Mouse (Mus musculus): ENCODE data around the gene Msrb3. TPM values are rescaled to one million over a fixed set of nuclear protein-coding genes. Genes with fewer than 3 reads are reported as not detected.

The Msrb3 gene
- polyA plus RNA-seq, 1 experiment from 2014 or later, result 1.7 TPM

DNA sequence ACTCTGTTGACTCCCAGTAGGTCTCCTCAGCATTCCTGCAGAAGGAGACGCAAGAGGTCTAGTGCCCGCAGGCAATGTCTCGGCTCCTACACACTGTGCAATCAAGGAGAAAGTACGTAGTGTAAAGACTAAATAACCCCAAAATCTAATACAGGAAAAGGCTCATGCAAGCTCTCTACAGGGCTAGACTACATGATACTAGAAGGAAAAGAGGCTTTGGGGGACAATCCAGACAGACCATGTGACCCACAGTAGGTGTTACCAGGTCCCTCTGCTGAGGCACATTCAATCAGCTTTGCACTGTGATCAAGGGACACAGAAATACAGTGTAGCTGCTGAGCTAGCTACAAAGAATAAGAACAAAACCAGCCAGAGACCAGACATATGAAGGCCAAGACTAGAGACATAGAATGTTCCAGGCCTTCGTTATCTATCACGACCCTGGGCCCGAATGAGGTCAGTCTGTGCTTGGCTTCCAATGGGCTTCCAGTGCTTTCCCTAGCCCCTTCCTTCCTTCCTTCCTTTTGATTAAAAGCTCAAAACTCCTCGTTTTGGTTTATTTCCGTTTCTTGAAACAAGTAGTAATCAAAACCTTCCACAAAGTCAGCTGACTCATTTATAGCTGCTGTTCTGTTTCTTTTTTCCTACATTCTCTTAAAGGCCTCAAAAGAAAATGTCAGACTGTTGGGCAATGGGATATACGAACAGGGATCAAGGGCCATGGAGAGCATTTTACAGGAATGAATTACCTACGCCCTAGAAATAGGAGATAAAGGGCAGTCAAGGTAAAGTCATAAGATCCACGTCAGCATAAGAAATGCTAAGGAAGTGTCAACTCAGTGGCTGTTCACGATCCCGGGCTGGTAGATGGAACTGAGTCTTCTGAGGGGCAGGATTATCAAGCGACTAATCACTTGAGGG is 3.7 kb downstream of the Msrb3 start:
- Histone ChIP-seq H3K27ac (replicated peaks) (no peak overlapping the region), H3K9me3 (no peaks in the 10 kb centered on the region), H3K4me3 (no peak overlapping the region), H3K36me3 (no peaks in the 10 kb centered on the region), H3K27me3 (peaks cover 22% of the 10 kb centered on the region; the same call in 1 of the 2 replicates), H3K4me1 (peaks cover 20% of the 10 kb centered on the region), H3K4me2 (replicated peaks) (no peak overlapping the region), H3K9ac (replicated peaks) (no peak overlapping the region)
- no peak for ATAC-seq (replicated peaks)
- 82% methylated on average over 15 of the region's 15 CpGs for WGBS

DNA sequence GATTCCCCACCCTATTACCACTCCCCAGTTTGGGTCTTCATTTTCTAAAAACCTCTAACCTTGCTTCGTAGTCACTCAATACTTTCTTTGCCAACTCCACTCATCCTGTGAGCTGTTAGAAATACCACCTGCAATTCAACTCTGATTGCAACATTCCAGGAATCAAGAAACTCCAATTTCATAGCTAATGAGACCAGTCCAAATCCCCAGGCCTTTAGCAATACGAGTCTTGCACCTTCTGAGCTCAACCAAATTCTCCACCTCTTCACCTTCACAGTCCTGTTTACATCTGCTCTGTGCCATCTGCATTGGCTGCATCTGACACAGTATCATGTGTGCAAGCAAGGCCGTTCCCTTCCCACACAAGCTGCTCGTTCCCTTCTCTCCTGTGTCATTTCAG is 5.0 kb downstream of the Msrb3 start:
- ATAC-seq (replicated peaks), result no peak
- no peaks in the 10 kb centered on the region for H3K36me3 ChIP-seq
- 82% methylated on average over 4 of the region's 4 CpGs for WGBS
- peaks cover 19% of the 10 kb centered on the region; the same call in 1 of the 2 replicates for H3K27me3 ChIP-seq
- H3K9ac ChIP-seq (replicated peaks), result no peak overlapping the region
- no peak overlapping the region for H3K4me2 ChIP-seq (replicated peaks)
- no peak overlapping the region for H3K27ac ChIP-seq (replicated peaks)
- no peak overlapping the region for H3K4me3 ChIP-seq
- H3K9me3 ChIP-seq, result no peaks in the 10 kb centered on the region
- H3K4me1 ChIP-seq, result peaks cover 9% of the 10 kb centered on the region

DNA sequence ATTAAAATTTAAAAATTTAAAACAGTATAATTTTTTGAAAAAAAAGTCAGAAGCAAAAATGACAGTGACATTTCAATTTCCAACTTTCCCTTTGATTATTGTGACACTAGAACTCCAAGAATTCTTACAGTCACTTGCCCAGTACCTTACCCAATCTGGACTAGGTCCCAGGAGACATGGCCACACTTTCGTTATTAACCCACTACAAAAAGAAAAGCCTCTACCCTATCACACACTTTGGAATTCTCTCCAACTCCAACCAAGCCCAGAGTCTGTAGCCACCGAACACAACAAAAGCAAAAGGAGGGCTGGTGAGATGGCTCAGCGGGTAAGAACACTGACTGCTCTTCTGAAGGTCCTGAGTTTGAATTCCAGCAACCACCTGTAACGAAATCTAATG is 7.8 kb downstream of the Msrb3 start:
- no peaks in the 10 kb centered on the region for H3K36me3 ChIP-seq
- H3K9ac ChIP-seq (replicated peaks), result no peak overlapping the region
- no peak overlapping the region for H3K27ac ChIP-seq (replicated peaks)
- H3K9me3 ChIP-seq, result no peaks in the 10 kb centered on the region
- no peak overlapping the region for H3K4me3 ChIP-seq
- no peaks in the 10 kb centered on the region for H3K4me1 ChIP-seq
- no peak for ATAC-seq (replicated peaks)
- H3K4me2 ChIP-seq (replicated peaks), result no peak overlapping the region
- peaks cover 5% of the 10 kb centered on the region; the same call in 1 of the 2 replicates for H3K27me3 ChIP-seq
- 97% methylated on average over 4 of the region's 4 CpGs for WGBS

- Histone ChIP-seq H3K4me2 (replicated peaks) (no peak overlapping the region), H3K9ac (replicated peaks) (no peak overlapping the region), H3K4me3 (no peak overlapping the region), H3K4me1 (no peaks in the 10 kb centered on the region), H3K9me3 (no peaks in the 10 kb centered on the region), H3K27ac (replicated peaks) (no peak overlapping the region), H3K27me3 (0 out of 2 replicates have a peak, but pooled peaks cover under 1% of the 10 kb centered on the region), H3K36me3 (no peaks in the 10 kb centered on the region)
- WGBS, result 96% methylated on average over 1 of the region's 1 CpGs
- ATAC-seq (replicated peaks), result no peak
Observed at GRCm38 (mm10) chr10:120890592-120890991, 8.3 kb downstream of the Msrb3 start.

DNA sequence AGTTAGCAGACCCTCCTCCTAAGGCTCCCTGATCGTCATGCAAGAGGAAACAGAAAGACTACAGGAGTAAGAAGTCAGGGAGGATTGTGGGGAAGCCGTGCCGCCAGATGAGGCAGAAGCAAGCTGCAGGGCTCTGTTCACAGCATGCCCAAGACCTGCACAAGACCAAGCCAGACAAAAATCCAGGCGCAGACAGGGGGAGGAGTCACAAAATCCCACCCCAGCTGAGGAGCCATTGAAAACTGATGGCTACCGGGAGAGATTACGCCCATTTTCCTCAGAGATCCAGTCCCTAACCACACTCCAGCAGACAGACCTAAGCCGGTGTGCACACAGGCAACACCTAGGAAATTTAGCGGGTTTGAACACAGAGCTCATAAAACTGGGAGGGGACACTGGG is 10.4 kb downstream of the Msrb3 start:
- Histone ChIP-seq H3K9me3 (no peaks in the 10 kb centered on the region), H3K27me3 (no peaks in the 10 kb centered on the region), H3K9ac (replicated peaks) (no peak overlapping the region), H3K36me3 (no peaks in the 10 kb centered on the region), H3K27ac (replicated peaks) (no peak overlapping the region), H3K4me3 (no peak overlapping the region), H3K4me2 (replicated peaks) (no peak overlapping the region), H3K4me1 (0 out of 2 replicates have a peak, but pooled peaks cover under 1% of the 10 kb centered on the region)
- no peak for ATAC-seq (replicated peaks)
- 91% methylated on average over 8 of the region's 8 CpGs for WGBS

DNA sequence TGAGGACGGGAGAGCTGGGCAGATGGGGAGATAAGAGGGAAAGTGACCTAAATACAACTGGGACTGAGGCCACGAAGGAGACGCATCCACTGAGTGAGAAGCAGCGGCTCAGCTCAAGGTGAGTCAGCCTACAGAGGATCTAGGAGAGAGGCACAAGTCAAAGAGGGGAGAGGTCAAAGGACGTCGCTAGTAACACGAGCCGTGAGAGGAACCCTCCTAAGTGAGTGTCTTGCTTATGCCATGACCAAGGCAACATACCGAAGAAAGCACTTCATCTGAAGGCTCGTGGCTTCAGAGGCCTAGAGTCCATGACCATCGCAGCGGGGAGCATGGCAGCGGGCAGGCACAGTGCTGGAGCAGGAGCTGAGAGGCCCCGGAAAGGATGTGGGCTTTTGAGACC is 14.7 kb downstream of the Msrb3 start:
- H3K36me3 ChIP-seq, result no peaks in the 10 kb centered on the region
- no peaks in the 10 kb centered on the region for H3K27me3 ChIP-seq
- no peak overlapping the region for H3K27ac ChIP-seq (replicated peaks)
- ATAC-seq (replicated peaks), result no peak
- no peaks in the 10 kb centered on the region for H3K9me3 ChIP-seq
- peaks cover 15% of the 10 kb centered on the region; the same call in 1 of the 2 replicates for H3K4me1 ChIP-seq
- H3K9ac ChIP-seq (replicated peaks), result no peak overlapping the region
- 94% methylated on average over 14 of the region's 14 CpGs for WGBS
- H3K4me3 ChIP-seq, result no peak overlapping the region
- no peak overlapping the region for H3K4me2 ChIP-seq (replicated peaks)

DNA sequence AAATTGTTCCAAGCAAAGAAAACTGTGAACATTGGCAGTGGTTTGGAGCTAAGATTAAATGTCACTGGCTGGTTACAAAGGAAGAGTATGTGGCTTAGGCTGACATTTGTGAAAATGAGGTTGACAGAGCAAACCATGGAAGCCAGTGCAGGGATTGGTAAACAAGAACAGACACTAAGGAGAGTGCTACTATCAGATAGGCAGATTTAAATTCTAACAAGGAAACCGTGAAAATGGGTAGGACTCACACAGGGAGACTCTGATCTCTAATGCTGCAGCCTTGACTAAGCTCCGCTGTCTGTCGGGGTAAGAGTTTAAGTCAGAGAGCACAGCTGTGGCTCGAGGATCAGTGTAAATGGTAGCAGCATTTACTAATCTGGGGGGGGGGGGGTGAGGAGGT is 15.2 kb downstream of the Msrb3 start:
- Histone ChIP-seq H3K9me3 (no peaks in the 10 kb centered on the region), H3K27me3 (no peaks in the 10 kb centered on the region), H3K27ac (replicated peaks) (no peak overlapping the region), H3K4me2 (replicated peaks) (peak overlapping the region; percentile 92; the same call in 1 of the 2 replicates), H3K36me3 (no peaks in the 10 kb centered on the region), H3K4me1 (peaks cover 15% of the 10 kb centered on the region; the same call in 1 of the 2 replicates), H3K9ac (replicated peaks) (no peak overlapping the region), H3K4me3 (no peak overlapping the region)
- ATAC-seq (replicated peaks), result no peak
- WGBS, result 56% methylated on average over 4 of the region's 4 CpGs

- peak overlapping the region; percentile 44 for H3K4me3 ChIP-seq
- no peaks in the 10 kb centered on the region for H3K27me3 ChIP-seq
- H3K4me2 ChIP-seq (replicated peaks), result peak overlapping the region; percentile 92
- H3K9me3 ChIP-seq, result no peaks in the 10 kb centered on the region
- H3K9ac ChIP-seq (replicated peaks), result peak overlapping the region; percentile 54
- under 1% methylated on average over 7 of the region's 7 CpGs for WGBS
- peak overlapping the region; percentile 40 for H3K27ac ChIP-seq (replicated peaks)
- peaks cover 15% of the 10 kb centered on the region; the same call in 1 of the 2 replicates for H3K4me1 ChIP-seq
- ATAC-seq (replicated peaks), result peak; percentile 41
- no peaks in the 10 kb centered on the region for H3K36me3 ChIP-seq
Observed at GRCm38 (mm10) chr10:120883069-120883415, 15.9 kb downstream of the Msrb3 start.

- Histone ChIP-seq H3K27me3 (no peaks in the 10 kb centered on the region), H3K9ac (replicated peaks) (peak overlapping the region; percentile 54), H3K4me2 (replicated peaks) (peak overlapping the region; percentile 92), H3K36me3 (no peaks in the 10 kb centered on the region), H3K9me3 (no peaks in the 10 kb centered on the region), H3K27ac (replicated peaks) (peak overlapping the region; percentile 40), H3K4me1 (peaks cover 15% of the 10 kb centered on the region; the same call in 1 of the 2 replicates), H3K4me3 (peak overlapping the region; percentile 44)
- WGBS, result 6% methylated on average over 17 of the region's 17 CpGs
- peak; percentile 92 for ATAC-seq (replicated peaks)
Observed at GRCm38 (mm10) chr10:120882347-120883068, 16.4 kb downstream of the Msrb3 start.

GRCm38 (mm10) chr10:120876549-120877270 is 22.2 kb downstream of the Msrb3 start:
- no peak; the same call in 1 of the 2 replicates for ATAC-seq (replicated peaks)
- H3K36me3 ChIP-seq, result no peaks in the 10 kb centered on the region
- H3K27me3 ChIP-seq, result no peaks in the 10 kb centered on the region
- no peak overlapping the region for H3K27ac ChIP-seq (replicated peaks)
- WGBS, result 71% methylated on average over 20 of the region's 20 CpGs
- no peak overlapping the region for H3K9ac ChIP-seq (replicated peaks)
- H3K4me3 ChIP-seq, result no peak overlapping the region
- H3K4me2 ChIP-seq (replicated peaks), result 0 out of 2 replicates have a peak overlapping the region, but pooled peaks have one; percentile 33
- H3K4me1 ChIP-seq, result peaks cover 10% of the 10 kb centered on the region; the same call in 1 of the 2 replicates
- no peaks in the 10 kb centered on the region for H3K9me3 ChIP-seq

DNA sequence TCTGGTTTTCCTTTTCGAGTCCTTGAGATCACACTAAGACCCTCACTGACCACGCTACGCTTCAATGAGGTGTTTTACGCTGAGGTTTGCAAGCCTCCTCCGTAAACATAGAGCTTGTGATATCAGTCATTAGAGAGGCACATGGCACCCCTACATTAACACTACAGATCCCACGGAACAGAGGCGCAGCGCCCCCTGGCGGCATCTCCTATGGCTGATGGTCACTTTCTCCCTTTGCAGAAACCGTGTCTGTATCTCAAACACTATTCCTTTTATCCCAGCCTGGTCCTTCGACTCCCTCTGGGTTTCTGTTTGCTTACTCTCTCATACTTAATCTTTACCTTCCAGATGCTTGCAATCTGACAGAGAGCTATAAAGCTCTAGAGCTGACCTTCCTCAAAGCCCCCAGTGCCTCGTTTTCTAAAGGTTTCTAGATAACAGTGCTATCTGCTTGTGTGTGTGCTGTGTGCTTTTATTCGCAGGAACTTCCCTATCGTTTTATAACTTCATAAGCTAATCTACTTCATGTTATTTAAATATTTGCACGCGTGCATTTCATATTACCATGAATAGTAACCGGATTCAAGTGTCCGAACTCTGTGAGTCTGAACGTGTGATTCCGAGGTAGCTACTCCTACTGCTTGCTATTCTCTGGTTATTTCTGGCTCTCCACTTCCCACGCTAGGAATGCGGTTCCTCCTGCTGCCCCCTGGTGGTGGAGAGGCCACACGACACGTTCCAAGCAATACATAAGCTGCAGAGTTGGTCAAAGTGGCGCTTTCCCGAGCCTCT is 23.0 kb downstream of the Msrb3 start:
- H3K9me3 ChIP-seq, result no peaks in the 10 kb centered on the region
- peak overlapping the region; percentile 33 for H3K4me2 ChIP-seq (replicated peaks)
- ATAC-seq (replicated peaks), result peak; percentile 81
- 15% methylated on average over 26 of the region's 26 CpGs for WGBS
- H3K27ac ChIP-seq (replicated peaks), result no peak overlapping the region
- no peak overlapping the region for H3K9ac ChIP-seq (replicated peaks)
- H3K4me1 ChIP-seq, result peaks cover 10% of the 10 kb centered on the region; the same call in 1 of the 2 replicates
- no peaks in the 10 kb centered on the region for H3K36me3 ChIP-seq
- peak overlapping the region; percentile 15; the same call in 1 of the 2 replicates for H3K4me3 ChIP-seq
- no peaks in the 10 kb centered on the region for H3K27me3 ChIP-seq
